Mouse (Mus musculus): ENCODE results near the gene Igfbpl1.
A peak's percentile ranks its signal among the peaks of the same experiment; 100 is the strongest.

Gene Igfbpl1

DNA sequence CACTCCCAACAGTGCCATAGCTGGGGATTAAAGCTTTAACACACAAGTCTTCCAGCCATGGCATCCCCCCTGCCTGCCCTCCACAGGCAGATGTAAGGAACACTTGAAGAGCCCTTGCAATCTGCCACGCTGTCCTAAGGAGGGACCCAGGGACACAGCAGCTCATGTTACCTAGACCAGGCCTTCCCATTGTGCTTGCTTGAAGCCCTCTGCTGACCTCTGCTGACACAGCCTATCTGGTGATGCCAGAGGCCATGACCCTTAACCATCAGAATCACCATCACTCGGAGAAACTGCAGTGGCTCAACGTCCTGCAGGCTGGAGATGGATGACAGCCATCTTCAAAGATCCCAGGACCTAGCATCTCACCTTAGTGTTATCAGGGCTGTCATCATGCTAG lies 4.7 kb downstream of the Igfbpl1 start:
- no peak for DNase-seq

DNA sequence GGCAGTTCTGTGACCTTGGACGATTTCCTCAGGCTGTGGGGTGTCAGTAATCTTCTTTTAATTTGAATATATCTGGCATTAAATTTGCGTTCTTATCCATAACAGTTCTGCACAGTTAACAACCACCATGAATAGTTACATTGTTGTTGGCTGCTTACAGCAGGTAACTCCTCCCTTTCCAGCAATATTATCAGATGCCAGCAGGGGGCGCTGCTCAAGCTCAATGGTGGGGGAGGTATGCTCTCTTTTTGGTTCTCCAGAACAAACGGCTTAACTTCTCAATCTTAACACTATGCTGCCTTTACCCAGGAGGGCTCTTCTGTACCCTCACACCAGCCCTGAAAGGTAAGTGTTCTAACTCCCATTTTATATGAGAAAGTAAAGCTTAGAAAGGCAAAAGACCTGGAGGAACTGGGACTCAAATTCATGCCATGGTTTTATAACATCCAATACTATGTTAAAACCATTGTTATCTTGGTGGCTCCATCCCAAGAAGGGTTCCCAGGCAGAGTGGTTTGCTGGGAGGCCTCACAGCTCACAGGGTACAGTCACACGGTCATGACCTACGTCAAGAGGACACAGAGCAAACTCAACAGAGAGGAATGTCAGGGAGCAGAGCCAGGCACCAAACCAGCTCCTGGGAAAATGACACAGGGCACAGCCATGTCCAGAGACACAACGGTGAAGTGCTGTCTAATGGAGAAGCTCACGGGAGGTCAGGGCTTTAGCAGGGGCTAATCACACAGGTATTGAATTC lies 6.5 kb downstream of the Igfbpl1 start:
- peak; percentile 33 for DNase-seq

DNA sequence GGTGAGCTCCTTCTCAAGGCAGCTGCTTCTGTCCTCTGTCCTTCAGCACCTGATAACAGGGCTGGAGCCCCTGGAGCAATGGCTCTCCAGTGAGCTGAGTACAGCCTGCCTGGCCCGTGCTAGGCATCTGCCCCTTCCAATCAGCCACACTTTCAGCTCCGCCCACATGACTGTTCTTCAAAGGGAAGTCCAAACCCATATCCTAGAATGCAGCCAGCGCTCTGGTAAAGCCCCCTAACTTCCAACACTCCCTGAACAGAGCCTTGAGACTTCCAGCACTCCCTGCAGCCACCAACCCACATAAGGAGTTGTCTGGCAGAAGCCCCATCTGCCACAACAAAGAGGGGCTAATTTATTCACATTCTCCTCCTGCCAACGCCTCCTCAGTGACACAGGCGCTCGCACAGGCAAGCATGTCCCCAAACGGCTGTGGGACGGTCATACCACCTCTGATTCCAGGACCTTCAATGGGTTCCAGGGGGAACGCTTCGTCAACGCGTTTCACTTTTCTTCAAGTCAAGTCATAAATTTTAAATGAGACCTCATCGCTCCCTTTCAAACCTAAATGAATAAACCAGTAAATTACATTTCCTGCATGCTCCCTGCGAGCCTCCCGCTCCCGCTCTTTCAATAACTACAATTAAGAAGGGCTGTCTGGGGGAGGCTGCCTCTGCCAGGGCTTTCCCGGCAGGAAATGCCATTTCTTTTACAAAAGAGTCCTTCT lies 7.4 kb downstream of the Igfbpl1 start:
- DNase-seq, result peak; percentile 12

DNA sequence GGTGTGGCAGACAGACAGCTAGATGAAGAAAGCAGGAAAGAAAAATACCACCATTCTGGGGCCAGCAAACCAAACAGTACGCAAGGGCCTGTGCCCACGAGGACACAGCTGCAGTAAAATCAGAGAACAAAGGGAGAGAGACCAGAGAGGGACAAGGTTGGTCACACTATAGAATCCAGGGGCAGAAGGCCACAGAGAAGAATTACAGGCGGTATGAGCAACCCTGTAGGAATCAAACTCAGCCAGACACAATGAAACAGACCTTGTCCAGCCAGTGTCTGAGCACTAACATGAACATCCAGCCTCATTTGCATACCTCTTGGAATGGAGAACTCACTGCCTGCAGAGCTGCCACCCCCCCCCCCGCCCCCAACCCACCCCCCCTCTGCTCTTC lies 7.9 kb downstream of the Igfbpl1 start:
- no peak for DNase-seq

DNA sequence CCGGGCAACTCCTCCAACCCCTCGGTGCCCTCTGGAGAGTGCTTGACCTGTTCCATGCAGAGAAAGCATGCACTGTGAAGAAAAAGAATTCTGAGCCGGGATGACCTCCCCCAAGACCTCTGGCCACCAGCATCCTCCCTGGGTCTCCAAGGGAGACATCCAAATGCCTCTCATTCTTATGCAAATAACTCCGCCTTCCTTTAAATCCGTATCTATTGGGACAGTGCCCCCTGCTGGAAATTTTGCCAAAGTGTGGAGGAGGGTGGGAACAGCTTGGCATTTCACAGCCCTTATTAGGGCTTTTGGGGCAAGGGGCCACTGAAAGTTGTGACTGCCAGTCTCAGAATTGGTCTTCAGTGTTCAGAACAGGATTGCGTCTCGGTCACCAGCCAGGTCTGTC lies 11.2 kb downstream of the Igfbpl1 start:
- DNase-seq, result peak; percentile 17

DNA sequence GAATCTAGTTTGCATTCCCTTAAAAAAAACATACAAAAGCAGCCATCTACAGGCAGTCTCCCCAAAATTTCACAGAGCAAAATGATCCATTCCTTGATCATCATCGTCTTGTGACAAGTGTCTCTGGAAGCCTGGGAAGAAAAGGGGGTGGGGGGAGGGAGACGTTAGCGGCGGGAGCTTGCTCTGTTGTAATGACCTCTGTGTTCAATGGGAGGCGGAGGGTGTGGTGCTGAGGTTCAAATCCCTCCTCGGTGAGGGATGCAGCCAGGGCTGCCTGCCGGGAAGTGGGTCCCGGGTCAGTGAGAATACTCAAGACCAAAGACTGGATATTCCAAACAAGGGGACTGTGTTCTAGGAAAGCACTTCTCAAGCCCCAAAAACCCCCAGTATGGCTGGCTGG lies 15.5 kb downstream of the Igfbpl1 start:
- DNase-seq, result no peak

DNA sequence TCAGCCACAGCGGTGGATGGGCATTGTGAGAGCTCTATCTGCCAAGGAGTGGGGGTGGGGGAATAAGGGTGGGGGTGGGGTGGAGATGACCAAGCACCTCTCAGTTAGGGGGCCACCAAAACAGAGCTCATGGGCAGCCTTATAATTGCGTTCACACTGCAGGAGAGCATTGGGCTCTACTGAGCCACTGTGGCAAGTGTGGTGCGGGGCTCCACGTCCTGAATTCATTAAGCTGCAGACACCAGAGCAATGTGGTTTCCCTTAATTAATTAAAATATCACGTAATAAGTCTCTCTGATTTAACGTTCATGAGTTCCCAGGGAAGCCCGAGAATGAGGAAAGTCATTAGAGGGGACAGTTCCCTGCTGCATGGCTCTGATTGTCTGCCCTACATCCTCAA lies 18.7 kb downstream of the Igfbpl1 start:
- DNase-seq, result no peak

DNA sequence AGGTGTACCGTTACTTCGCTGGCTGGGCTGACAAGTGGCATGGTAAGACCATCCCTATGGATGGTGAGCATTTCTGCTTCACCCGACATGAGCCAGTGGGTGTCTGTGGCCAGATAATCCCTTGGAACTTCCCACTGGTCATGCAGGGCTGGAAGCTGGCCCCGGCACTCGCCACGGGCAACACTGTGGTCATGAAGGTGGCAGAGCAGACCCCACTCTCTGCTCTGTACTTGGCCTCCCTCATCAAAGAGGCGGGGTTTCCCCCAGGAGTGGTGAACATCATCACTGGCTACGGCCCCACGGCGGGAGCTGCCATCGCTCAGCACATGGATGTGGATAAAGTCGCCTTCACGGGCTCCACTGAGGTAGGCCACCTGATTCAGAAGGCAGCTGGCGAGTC lies 23.8 kb downstream of the Igfbpl1 start:
- DNase-seq, result no peak

DNA sequence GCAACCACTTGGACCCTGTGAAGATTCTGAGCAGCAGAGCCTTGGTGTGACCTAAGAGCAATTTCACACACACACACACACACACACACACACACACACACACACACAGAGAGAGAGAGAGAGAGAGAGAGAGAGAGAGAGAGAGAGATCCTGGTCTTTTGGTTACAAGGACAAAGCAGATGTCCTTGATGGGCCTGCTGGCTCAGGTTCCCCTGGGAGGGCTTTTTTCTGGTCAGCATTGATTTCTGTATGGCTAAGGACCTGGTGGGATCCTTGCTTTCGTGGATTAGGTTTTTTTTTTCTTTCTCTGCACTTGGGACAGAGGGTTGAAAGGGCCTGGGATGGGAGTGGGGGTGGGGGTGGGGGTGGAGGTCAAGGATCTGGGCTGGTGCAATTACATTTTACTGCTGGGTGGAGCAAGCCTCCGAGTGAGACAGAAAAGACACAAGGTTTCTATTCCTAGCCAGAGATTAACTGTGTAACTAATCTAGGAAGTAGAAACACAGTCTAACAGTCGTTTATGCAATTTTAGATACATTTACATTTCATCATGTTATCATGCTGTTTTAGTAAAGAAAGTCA lies 26.7 kb downstream of the Igfbpl1 start:
- DNase-seq, result no peak

DNA sequence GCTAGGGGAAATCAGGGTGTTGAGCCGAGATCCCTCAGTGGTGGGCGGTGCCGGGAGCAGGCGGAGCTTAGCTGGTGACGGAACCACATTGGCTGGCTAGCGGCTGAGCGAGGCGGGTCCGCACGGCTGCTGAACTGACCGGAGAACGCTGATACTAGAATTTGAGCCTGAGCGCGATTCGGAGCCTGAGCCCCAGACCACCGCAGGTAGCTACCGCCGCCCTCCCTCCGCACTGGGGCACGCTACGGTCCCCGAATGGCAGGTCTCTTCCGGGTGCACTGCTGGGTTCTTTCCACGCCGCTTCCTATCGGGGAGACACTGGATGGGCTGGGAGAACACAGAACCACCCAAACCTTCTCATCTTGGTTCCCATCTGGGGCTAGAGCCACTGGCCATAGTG lies 27.8 kb downstream of the Igfbpl1 start, which contains the start of gene Aldh1b1:
TSS of gene Aldh1b1 (plus strand) at position 59 of the 400 bp plus-strand sequence.
- DNase-seq, result peak; percentile 65

DNA sequence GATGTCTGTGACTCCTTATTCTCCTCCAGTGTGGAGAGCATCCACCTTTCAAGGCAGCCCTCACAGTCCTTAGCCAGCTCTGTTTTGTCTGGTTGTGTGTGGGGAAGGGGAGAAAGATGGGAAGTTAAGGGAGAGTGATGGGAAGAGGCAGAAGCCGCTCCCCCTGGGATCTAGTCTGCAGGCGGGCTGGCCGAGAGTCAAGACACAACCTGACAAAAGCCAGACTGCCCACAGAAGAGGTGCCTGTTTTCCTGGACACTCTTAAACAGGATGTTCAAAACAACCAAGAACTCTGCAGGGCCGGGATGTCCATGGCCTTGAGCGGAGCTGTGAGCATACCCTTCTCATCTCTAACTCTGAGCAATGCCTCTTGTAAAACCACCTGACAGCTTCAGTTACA lies 30.0 kb downstream of the Igfbpl1 start:
- no peak for DNase-seq

DNA sequence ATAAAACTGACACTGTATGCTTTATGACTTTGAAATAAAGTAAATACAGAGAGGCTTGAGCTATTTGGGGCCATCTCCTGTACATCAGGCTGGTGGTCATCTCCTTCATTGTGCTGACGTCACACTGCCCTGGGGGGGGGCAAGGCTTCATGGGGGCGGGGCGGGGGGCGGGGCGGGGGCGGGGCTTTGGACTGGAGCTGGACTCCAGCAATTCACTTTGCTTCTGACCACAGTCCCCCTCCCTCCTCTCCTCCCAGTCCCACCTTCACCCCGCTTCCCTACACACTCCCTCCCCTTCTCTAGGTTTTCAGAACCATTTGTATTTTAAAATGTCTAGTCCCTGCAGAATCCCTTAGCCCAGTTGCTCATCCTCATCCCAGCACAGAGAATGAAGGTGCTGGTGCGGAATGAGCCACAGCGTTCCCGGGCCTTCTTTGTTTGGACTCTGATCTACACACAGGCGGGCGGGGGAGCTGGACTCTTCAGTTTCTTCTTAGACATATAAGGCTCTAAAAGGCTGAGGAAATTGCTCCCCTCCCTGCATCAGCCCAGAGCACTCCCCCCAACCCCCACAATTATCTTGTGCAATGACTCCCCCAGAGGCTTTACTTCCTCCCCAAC lies 31.4 kb downstream of the Igfbpl1 start:
- DNase-seq, result no peak

DNA sequence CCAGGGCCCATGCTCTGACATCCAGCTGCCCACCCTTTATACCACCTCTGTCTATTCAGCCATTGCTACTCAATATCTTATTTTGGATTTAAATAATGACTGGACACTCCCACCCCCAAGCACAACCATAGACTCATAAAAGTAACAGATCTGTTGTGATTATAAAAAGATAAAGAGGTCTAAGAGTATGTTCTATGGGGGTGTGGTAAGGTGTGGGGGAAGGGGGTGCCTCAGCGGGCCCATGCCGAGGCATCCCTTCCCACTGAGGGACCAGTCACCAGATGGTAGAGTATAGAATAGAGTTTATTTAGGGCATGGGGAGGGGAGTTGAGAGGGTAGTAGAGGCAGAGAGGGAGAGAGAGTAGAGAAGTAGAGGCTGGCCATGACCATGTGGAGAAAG lies 36.7 kb downstream of the Igfbpl1 start:
- no peak for DNase-seq

DNA sequence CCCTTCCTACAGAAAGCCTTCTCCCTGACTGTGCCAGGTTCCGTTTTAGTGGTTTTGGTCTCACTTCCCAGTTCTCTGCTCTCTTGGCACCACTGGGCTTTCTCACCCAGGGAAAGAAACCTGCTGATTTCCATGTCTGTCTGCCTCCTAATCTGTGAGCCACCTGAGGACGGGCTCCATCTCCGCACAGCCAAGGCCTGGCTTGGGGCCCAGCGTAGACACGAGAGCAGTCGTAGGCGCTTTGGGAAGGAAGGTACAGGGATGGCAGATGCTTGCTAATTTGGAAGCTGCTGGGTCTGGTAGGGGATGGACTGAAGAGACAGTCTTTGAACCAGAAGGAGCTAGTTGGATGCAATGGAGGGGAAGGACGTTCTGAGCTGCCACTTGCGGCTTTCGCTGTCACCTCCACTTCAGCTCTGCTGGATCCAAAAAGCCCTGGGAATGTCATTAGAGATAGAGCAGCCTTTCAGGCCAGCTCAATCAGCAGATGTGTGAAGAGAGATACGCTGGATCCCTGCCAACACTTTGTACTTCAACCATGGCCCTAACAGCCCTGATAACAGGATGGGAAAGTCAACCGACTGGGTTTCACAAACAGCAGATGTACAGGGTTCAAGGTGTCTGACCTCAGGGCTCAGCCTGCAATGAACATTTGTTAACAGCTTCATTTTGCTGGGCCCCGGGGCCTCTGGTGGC lies 37.3 kb downstream of the Igfbpl1 start:
- peak; percentile 70 for DNase-seq

DNA sequence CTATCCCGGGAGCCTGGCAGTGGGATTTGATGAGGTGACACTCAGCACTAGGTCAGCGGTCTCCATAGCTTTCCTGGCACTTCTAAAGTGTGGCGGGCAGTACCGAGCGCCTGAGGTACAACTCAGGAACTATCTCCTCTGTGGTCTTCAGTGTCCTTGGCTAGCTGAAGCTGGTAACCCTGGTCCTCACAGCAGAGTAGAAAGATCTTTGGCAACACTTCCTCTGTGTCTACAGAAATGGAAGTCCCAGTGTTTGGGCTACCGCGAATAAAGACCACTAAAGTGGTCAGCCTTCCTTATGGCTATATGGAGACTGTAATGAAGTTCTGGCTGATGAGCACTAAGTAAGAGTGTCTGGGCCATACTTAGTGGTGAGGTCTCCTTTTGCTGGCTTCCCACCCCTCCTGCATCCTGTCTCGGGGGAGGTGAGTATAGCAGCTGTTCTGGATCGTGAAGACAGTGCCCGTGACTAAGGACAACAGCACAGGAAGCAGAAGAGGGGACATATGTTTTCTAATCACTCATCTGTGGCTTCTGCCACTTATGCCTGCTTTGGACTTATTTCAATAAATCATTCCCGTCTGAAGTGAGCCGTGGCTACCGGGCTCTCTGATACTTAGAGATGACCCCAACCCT lies 38.2 kb downstream of the Igfbpl1 start:
- no peak for DNase-seq

DNA sequence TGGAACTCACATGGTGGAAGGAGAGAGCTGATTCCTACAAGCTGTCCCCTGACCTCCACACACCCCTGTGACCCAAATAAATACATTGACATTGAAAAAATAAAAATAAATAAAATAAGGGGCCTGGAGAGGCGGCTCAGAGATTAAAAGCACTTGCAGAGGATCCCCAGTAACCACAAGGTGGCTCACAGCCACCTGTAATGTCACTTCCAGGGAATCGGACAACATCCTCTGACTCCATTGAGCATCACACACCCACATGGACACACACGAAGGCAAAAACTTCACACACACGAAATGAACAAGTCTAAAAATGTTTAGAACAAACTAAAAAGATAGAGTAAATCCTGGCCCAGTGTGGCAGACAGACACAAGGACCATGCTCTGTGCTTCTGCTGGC lies 40.0 kb downstream of the Igfbpl1 start:
- no peak for DNase-seq

DNA sequence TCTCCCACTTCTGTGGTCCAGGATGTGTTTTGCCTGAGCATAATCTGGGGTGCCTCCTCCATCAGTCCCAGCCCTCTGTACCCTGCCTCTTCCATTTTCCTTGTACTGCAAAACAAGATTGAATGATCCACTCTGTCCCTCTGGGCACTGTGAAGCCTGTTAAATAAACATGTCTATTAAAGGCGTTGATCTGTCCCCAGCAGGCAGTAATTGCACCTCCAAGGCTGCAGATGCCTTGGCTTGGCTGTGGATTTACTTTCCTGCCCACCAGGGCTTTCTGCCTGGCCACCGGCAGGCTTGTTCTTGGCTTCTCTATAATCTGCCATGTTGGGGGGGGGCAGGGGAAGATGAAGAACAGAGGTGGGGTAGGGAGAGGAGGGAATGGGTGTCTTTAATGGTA lies 40.8 kb downstream of the Igfbpl1 start:
- no peak for DNase-seq

DNA sequence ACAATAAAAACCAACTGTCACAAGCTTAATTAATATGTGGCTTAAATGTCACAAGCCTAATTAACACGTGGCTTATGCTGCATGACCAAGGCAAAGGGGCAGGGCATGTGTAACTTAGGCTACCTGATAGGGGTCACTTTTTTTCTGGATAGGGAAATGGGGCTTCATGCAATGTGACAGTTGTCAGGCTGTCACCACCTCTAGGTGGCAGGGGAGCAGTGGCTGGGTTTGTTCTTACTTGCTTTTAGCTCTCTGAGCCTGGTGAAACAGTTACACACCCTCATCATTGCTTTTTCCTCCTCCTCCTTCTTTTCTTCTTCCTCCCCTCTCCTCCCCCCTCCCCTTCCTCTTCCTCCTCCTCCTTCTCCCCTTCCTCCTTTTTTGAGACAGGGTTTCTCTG lies 43.1 kb downstream of the Igfbpl1 start:
- DNase-seq, result no peak

DNA sequence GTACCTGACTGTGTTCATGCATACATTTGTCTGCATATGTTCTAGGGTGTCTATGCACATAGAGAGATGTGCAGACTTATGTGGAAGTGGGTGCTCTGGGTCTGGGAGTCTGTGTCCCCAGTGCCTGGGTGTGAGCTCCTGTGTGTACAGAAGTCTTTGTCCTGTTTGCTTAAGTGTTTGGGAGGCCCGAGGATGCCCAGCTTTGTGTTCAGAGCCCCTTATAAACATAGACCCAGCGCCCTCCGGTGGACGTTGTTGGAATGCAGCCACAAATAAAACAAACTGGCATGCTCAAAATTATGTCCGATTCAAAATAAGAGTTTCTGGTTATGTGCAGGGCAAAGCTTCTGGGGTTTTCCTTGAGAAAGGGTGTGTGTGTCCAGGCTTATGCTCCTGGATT lies 55.1 kb downstream of the Igfbpl1 start:
- DNase-seq, result peak; percentile 41

DNA sequence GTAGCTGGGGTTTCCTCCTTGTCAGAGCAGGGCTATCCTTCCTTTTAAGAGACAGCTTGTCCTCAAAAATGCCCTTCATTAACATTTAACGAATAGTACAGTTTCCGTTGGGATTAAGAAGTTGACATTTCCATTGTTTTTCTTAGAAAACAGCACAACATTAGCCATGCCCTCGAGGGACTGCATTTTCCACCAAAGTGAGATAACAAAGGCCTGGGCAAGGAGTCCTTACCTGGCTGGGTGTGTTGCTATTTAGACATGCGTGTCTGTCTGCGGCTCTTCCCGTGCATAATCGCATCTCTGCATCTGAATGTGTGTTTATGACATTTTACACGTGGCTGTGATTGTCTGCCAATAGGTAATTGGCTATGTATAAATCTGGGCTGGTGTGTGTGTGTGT lies 55.5 kb downstream of the Igfbpl1 start:
- DNase-seq, result no peak

DNA sequence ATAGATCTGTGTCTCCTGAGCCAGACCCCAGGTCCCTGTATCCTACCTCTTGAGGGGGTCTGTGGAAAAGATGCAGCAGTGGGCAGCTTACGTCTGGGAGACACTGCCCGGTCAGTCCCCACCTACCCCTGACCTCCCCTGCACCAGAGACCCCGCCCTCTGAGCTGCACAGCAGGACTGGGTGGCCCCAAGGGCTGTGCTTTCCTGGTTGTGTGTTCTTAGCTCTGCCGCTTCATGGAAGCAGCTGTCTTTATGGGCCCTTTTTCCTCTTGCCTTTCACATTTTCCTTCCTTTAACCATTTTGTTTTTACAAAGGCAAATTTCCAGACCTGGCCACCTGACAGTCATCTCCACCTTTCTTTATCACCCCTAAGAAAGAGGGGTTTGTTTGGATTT lies 56.1 kb downstream of the Igfbpl1 start:
- DNase-seq, result no peak

DNA sequence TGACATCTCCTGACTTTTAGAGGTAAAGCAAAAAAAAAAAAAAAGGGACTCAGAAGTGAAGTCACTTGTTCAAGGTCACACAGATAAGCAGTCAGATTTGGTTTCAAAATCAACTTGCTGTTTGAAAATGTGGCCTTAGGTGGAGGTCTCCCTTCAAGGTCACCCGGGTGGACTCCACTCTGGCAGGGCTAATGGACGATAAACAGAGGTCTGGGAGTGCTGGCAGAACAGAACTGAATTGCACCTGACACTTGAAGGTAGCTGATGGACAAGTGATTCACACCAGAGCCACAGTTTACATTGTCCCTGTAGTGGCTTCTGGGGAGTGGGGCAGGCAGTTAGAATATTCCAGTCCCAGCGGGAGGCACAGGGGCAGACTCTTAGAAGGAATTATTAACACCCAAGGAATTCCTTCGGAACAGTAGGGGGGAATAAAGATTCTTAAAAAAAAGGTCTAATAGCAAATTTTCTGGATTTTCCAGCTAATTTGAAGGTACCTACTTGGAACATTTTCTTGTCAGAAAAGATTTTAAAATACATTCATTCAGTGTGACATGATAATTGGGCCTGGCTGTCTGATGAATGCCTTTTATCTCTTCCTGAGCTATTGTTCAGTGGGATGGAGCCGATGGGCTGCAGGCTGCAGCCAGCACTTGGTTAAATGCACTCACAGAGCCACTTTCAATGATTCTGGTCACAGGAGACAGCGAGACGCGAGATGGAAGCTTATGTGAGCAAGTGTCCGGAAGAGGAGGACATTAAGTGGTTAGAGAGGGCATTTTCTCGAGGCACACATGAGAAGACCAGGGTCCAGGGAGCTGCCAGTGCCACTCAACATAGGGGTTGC lies 56.7 kb downstream of the Igfbpl1 start:
- no peak for DNase-seq
